Mouse (Mus musculus) lung, postnatal 14 days (tissue): ENCODE data around the gene Ces3a.
"Not testable (repeated sequence)": the region's sequence is repeated elsewhere in the genome, so short reads cannot be mapped to it uniquely, and the experiment has no call there.

ENCODE experiments used
- DNase-seq: peaks from one replicate; pipeline ENCODE4 v3.0.0; 2021

Gene Ces3a

GRCm38 (mm10) chr8:105048371-105048854, at the start of gene Ces3a:
TSS of gene Ces3a (plus strand) at chr8:105048601.
- no peak for DNase-seq

GRCm38 (mm10) chr8:104999183-104999582, 49.2 kb upstream of the Ces3a start:
- DNase-seq: no peak

DNA sequence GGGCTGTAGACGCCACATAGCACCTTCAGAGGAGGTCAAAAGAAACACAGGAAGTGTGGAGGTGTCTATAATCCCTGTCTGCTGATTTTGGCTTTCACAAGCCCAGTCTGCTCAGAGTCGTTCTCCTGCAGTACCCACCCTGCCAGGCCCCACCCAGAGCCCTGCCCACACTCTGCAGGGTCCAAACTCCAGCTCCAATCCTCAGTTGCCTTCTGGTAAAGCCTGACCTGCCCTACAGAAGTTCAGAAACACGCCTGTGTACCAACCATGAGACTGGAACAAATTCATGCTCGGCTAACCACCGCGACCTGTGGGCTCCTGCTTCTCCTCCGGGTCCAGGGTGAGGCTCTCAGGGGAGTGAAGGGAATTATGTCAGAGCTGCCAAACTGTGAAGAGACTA, 47.8 kb upstream of the Ces3a start, which contains the start of gene Ces2h:
Gene Ces2h, plus strand, starts transcription at position 268 of the 400 bp plus-strand sequence.
- DNase-seq: no peak

DNA sequence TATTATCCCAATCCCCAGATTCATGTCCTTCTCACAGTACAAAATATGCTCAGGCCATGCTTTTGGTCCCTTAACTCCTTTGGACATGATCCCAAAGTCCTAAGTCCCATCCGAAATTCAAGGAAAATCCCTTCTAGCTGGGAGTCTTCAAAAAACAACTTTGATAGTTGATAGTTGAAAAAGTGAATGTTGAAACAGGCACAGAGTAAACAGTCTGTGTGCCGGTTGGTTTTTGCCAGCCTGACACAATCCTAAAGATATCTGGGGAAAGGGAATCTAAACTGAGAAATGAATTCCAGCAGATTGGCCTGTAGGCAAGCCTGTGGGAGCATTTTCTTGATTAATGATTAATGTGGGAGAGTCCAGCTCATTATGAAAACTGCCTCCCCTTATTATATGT, 38.4 kb upstream of the Ces3a start:
- DNase-seq: no peak

- DNase-seq: no peak
These were observed 37.3 kb upstream of the Ces3a start for GRCm38 (mm10) chr8:105011136-105011535.

- DNase-seq: no peak
These were observed 34.0 kb upstream of the Ces3a start for GRCm38 (mm10) chr8:105014391-105014790.

DNA sequence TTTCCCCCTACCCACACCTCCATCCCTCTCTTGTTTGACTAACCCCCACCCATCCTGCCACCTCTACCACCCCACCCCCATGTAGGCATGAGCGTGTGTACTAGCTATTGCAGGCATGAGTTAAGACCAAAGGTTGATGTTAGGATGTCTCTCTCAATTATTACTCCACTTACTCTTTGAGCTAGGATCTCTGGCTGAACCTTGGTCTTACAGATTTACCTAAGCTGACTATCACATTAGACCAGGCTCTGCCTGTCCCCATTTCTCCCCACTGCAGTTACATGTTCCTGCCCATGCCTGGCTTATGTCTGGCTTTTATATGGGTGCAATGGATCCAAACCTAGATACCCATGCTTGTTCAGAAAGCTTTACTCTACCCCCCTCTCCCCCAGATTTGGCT, 26.4 kb upstream of the Ces3a start:
- DNase-seq: no peak

DNA sequence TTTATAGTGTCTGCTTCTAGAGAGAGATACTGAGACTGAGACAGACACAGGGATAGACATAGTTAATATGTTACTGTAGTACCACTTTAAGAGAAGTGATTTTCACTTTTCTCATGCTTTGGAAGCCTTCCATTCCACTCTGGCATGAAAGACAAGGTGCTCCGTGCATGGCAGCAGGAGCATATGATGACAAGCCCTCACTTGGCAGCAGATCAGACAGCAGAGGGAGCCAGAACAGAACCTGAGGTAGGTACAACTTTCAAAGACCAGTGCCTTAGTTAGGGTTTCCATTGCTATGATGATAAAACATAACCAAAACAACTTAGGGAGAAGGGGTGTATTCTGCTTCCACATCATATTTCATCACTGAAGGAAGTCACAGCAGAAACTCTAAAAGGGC, 25.3 kb upstream of the Ces3a start:
- DNase-seq: no peak

- no peak for DNase-seq
These were observed 23.4 kb upstream of the Ces3a start for GRCm38 (mm10) chr8:105025050-105025449.

GRCm38 (mm10) chr8:105043510-105043909, 4.9 kb upstream of the Ces3a start:
- no peak for DNase-seq

DNA sequence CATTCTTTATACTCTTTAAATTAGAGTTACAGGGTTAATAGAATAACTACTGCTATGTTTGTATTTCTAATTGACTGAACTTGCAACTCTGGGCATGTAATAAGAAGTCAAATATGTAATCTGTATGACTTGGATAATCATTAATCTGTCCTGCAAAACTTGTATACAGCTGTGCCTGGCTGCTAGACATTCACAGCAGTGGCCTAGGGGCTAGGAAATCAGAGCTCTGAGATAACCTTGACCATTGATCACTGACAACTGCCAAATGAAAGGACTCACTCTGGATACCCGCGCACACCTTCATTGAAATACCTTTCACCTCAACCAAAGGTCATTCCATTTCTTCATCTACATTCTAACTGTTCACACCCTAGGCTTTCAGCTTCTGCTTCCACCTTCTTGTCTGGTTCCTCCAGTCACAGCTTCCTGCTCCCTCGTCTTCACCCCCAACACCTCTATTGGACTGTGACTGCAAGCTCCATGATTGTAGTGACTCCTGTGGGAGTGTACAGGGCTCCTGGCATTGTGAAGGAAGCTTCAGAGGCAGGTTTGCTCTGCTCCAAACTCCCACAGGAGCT, 2.5 kb upstream of the Ces3a start:
- DNase-seq: no peak

DNA sequence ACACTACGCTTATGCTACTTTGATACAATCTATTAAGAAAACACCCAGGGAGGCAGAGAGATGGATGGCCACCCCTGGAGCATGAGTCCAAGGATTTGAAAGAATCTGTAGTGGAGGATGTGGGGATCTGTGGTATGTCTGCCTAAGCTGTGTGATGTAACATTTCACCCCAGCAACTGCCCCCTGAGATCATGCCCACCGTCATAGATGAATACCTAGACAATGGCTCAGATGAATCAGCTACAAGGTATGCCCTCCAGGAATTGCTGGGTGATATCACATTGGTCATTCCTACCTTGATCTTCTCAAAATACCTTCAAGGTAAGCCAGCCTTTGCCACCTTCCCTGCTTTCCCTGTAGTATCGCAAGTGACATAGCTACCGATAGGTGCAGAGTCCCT, 7.8 kb downstream of the Ces3a start:
- DNase-seq: no peak

DNA sequence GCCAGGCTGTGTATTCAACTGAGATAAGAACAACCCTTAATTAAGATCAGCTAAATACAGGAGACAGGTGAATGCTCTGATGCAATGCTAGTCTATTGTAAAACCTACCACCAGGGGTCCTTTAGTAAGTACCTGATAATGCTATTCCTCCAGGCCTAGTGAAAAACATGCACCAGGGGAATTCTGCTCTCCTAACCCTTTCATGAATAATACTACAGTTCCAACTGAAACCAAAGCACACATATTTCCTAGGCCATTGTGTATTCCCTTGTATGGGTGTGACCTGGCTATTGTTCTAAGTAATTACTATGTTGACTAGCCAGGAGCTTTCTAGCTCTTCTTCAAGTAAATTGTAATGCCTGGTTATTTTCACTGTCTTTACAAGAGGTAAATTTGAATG, 11.7 kb downstream of the Ces3a start:
- no peak for DNase-seq

- peak; percentile 38 for DNase-seq
These were observed 18.4 kb downstream of the Ces3a start for GRCm38 (mm10) chr8:105066761-105067160.

DNA sequence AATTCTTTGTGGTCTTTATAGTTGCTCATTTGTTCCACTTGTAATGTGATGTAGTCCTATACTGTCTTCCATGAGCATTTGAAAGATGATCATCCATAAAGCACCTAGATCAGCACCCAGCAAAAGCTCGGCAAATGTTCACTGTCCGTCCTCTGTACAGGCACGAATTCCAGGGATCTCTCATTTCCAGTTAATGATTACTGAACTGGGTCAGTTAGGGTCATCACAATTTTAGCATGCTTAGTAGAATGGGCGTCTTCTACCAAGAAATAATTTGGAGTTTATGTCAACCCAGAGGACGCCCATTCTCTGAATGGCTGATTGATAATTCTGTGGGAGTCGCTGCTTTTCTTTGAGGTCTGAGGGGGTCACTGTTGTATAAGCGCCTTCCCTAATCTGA, 19.5 kb downstream of the Ces3a start:
- not testable (repeated sequence) for DNase-seq

DNA sequence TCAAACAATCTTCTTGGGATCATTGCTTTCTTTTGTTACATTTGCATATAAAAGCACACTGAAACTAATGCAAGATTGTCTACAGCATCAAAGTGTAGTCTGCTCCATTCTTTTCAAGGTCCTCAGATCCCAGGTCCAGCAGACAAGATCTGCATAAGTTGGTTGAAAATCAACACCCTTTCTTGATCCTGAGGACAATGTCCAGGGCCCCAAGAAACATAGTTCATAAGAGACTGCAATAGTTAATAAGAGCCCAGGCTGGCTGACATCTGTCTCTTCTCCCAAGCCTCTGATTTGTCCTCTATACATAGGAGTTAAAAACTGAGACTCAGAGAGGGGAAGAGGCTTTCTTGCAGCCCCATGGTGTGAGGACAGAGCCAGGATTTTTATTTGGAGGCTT, 20.6 kb downstream of the Ces3a start:
- DNase-seq: no peak

- DNase-seq: no peak
These were observed 28.2 kb downstream of the Ces3a start for GRCm38 (mm10) chr8:105076601-105077000.

DNA sequence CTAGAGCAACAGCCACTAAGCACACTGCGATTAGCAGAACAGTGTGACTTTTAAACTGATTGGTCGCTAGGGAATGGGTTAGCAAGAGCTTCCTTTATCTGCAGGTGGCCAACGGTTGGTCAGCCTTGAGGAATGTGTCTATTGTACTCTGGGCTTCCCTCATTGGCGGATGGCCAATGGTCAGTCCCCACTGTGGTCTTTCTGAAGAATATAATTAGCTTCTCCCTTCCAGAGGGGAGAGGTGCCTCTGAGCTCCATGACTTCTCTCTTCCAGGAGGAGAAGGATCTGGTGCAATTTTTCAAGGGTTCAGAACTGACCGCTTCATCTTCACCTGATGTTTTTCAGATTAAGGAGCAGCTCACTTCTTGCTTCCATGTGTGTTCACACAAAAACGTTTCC, 28.7 kb downstream of the Ces3a start:
- no peak for DNase-seq

GRCm38 (mm10) chr8:105078591-105078990, 30.2 kb downstream of the Ces3a start:
- no peak for DNase-seq

DNA sequence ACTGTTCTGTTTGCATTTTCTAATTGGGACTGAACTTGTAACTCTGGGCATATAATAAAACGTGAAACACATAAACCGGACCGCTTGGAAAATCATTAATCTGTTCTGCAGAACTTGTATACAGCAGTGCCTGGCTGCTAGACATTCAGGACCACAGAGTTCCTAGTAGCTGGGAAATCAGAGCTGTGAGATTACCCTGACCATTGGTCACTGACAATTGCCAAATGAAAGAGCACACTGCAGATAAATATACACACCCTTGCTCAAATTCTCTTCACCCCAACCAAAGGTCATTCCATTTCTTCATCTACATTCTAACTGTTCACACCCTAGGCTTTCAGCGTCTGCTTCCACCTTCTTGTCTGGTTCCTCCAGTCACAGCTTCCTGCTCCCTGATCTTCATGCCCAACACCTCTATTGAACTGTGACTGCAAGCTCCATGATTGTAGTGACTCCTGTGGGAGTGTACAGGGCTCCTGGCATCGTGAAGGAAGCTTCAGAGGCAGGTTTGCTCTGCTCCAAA, 32.5 kb downstream of the Ces3a start:
- DNase-seq: no peak

GRCm38 (mm10) chr8:105083449-105084050, 35.1 kb downstream of the Ces3a start, which contains the start of gene Ces3b:
TSS of gene Ces3b (plus strand) at chr8:105083753.
- no peak for DNase-seq

GRCm38 (mm10) chr8:105088166-105088565, 39.8 kb downstream of the Ces3a start:
- not testable (repeated sequence) for DNase-seq

DNA sequence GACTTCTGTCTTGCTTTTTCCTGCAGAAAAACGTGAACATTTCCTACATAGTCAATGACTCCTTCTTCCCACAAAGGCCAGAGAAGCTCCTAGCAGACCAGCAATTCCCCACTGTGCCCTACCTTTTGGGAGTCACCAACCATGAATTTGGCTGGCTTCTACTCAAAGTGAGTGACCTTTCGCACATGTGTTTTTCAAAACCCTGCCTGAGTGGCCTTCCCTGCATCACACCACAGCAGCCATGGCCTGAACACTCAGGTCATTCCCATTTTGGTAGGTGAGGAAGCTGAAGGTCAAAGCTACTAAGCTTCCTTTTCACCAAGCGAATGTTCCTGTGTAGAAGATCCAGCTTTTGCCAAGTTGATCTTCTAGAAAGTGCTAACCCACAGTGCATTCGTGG, 40.2 kb downstream of the Ces3a start:
- no peak for DNase-seq

- no peak for DNase-seq
These were observed 45.6 kb downstream of the Ces3a start for GRCm38 (mm10) chr8:105093992-105094391.
